Mouse (Mus musculus): ENCODE measurements around the gene Pole2.
A peak's percentile ranks its signal among the peaks of the same experiment; 100 is the strongest.

Pole2 gene

DNA sequence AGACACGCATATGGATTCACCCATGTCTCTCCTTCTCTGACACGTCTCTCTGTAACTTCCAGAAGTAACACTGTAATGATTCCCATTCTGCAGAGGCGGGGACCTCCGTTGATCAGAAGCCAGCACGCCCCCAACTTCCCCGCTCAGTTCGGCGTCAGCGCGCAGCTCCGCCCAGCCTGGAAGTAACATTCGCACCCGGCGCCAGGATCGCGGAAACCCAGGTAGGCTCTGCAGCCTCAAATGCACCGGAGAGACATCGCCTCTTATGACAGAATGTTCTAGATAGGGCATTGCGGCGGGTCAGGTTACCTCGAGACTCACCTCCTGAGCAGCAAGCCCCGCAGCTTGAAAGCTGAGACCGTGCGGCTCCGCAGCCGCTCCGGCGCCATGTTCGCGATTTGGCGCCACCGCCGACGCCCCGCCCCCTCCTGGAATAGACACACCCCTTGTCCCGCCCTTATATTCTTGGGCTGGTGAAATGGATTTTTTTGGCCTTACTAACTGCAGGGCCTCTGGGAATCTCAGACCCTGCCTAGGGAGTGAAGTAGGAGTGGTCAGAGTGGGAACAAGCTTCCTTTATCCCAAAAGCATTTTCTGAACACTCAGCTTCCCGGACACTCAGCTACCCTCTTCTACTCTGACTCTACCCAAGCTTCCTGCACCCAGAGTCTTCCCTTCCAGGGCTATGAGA, at the start of gene Pole2:
TSS of gene Pole2 (minus strand) at position 420 of the 691 bp plus-strand sequence.
- no peak for DNase-seq (ENCODE audit: extremely low read depth, low read depth, low spot score)

- no peak for DNase-seq (ENCODE audit: extremely low read depth, low read depth, low spot score)
Measured at GRCm38 (mm10) chr12:69268956-69269355, 41.0 kb upstream of the Pole2 start.

- no peak for DNase-seq (ENCODE audit: extremely low read depth, low read depth, low spot score)
Measured at GRCm38 (mm10) chr12:69267956-69268632, 40.1 kb upstream of the Pole2 start.

GRCm38 (mm10) chr12:69265031-69265430, 37.0 kb upstream of the Pole2 start:
- DNase-seq (ENCODE audit: extremely low read depth, low read depth, low spot score) = no peak

DNA sequence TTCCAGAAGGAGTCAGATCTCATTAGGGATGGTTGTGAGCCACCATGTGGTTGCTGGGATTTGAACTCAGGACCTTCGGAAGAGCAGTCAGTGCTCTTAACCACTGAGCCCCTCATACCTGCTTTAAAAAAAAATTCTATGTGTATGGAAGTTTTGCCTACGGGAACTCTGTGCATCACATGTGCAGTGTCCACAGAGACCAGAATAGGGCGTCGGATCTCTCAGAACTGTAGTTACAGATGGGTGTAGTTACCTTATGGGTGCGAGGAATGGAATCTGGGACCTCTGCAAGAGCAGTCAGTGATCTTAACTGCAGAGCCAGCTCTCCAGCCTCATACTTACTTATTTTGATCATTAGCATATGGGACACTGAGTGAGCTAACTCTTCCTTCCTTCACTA, 34.3 kb upstream of the Pole2 start:
- DNase-seq (ENCODE audit: extremely low read depth, low read depth, low spot score) = no peak

- no peak for DNase-seq (ENCODE audit: extremely low read depth, low read depth, low spot score)
Measured at GRCm38 (mm10) chr12:69257836-69258235, 29.8 kb upstream of the Pole2 start.

DNA sequence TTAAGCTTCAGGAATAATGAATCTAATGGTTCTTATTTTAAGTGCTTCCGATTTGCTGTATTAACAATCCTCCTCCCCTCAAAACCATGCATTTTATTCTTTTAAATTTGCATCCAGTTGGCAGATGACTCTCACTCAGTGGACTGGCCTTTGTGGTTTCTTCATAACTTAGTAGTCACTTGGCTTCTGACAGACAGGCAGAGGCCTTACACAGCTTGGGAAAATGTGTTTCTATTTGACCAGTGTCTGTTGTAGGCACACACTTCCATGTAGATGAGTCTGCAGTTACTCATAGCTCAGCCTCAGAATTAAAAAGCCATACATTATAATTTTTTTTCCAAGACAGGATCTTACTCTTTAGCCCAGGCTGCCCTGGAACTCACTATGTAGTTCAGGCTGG, 25.8 kb upstream of the Pole2 start:
- DNase-seq (ENCODE audit: extremely low read depth, low read depth, low spot score) = no peak

DNA sequence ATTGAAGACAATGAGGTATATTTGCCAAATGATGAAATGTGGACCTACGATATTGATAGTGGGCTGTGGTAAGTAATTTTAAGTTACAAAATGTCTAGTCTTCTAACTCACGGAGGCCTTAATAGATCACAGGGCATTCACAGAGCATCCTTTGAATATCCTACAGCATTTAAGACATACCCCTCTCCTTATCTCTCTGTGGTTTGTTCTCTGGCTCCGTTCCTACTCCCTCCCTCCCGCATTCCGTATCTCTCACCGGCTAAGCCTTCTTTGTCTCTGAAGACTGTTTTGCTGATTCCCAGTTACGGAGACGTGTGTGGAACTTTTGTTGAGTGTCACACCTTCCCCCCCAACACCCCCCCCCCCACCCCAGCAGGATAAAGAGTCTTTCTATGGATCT, 22.8 kb upstream of the Pole2 start:
- no peak for DNase-seq (ENCODE audit: extremely low read depth, low read depth, low spot score)

DNA sequence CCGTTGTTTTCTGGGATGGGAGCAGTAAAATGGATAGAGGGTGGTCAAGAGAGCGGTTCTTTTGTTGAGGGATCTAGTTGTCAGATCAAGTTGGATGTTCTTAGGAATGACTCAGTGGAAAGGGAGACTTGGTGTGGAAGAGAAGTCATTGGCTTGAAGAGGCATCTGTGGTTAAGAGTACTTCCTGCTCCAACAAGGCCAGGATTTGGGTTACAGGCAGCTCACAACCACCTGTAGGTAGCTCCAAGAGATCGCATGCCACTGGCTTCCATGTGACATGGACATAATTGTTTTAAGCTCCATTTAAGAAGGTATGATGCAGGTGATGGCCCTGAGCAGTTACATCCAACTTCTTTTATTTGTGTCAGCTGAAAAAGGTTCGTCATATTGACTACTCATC, 21.8 kb upstream of the Pole2 start:
- DNase-seq (ENCODE audit: extremely low read depth, low read depth, low spot score) = no peak

DNA sequence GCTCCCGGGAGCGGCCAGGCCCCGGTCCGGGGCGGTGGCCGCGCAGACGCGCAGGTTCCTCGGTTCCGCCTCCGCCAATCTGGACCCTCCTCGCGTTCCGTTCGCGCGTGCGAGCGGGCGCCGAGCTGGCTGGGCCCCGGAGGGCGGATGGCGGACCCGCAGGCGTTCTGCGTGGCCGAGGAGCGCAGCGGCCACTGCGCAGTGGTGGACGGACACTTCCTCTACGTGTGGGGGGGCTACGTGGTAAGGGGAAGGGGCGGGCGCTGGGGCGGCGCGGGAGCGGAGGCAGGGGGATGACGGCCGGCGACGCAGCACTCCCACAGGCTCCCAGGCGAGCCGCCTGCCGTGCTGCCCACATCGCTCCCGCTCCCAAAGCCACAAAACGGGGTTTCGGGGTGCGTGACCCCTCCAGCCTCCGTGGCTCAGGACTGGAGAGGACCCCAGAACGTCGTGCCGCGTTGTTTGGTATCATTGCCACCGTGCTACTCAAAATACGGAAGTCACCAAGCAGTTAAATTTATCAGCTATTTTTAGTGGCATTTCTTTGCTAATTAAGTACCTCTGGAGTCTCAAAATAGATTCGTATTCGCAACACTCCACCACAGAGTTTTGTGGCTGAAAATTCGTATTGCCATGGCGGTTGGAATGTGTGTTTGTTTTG, 13.9 kb upstream of the Pole2 start:
- no peak for DNase-seq (ENCODE audit: extremely low read depth, low read depth, low spot score)

DNA sequence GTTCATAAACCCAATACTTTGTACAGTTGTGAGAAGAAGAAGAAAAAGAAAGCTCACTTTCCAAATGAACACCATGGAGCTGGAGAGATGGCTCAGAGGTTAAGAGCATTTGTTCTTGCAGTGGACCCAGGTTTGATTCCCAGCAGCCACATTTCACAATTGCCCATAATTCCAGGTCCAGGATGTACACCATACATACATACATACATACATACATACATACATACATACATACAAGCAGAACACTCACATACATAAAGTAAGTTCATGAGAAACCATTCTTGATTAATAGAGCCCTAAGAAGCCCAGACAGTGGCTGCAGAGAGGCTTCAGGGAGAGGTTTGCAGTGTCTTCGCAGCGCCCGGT, 13.4 kb upstream of the Pole2 start:
- DNase-seq (ENCODE audit: extremely low read depth, low read depth, low spot score) = no peak

DNA sequence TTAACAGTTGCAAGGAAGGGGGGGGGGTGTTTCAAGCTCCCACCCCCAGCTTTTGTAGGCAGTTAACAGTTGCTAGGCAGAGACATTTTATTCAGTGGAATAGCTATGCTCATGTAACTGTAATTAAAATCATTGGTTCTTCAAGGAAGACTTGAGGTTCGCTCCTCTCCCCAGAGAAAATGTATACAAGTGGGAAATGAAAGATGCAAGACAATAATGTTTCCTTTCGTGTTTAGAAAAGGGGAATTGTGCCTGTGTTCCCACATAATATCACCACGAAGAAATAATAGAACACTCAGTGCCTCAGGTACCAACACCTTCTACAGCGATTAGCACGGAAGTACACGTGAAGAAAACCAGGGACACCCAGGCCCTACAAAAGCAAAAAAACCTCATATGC, 12.9 kb upstream of the Pole2 start, which contains the start of gene Klhdc1:
TSS of gene Klhdc1 (plus strand) at position 301 of the 400 bp plus-strand sequence.
- no peak for DNase-seq (ENCODE audit: extremely low read depth, low read depth, low spot score)

DNA sequence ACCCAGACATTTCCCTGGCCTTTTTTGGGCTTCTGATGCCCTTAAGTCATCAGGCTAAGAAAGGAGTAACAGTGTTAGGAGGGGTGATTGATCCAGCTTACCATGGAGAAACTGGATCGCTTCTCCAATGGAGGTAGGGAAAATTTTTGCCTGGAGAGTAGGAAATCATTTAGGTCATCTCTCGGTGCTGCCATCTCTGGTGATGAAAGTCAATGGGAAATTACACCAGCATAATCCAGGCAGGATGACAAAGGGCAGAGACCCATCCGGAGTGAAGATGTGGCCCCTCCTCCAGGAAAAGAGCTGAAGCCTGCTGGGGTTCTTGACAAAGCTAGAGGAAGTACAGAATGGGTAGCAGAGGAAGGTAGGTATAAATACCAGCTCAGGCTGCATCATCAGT, 10.3 kb upstream of the Pole2 start:
- DNase-seq (ENCODE audit: extremely low read depth, low read depth, low spot score) = no peak

DNA sequence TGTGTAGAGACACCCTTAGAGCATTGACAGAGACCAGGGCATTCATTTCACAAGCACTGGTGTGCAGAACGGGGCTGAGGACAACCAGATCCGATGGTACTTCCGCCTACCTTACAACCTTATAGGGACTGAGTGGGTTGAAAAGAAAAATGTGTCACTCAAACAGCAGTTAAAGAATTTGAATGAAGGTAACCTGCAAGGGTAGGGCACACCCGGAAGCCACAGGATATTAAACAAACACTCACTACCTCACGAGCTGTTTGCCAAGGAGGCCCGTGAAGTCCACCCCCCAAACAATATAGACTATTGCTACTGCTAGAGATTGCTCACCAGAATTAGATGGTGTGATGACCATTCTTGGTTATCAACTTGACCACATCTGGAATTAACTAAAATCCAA, 7.8 kb upstream of the Pole2 start:
- no peak for DNase-seq (ENCODE audit: extremely low read depth, low read depth, low spot score)

GRCm38 (mm10) chr12:69229251-69229650, 1.3 kb upstream of the Pole2 start:
- no peak for DNase-seq (ENCODE audit: extremely low read depth, low read depth, low spot score)

GRCm38 (mm10) chr12:69220613-69221277, 7.2 kb downstream of the Pole2 start:
- DNase-seq (ENCODE audit: extremely low read depth, low read depth, low spot score) = no peak

DNA sequence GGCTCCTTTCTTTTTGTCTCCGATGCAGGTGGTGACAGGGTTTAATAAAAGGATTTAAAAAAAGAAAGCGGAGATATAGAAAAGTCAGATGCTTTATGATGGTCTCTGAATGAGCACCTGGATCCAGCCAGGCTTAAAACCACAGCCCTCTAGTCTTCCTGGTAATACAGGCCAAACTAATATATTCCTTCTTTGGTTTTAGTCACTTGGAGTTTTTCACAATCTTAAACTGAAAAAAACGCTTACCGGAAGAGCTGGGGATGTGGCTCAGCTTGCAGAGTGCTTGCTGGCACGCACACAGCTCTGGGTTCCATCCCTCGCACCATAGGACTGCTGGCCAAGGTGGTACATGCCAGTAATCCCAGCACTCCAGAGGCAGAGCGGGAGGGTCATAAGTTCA, 11.4 kb downstream of the Pole2 start:
- DNase-seq (ENCODE audit: extremely low read depth, low read depth, low spot score) = no peak

DNA sequence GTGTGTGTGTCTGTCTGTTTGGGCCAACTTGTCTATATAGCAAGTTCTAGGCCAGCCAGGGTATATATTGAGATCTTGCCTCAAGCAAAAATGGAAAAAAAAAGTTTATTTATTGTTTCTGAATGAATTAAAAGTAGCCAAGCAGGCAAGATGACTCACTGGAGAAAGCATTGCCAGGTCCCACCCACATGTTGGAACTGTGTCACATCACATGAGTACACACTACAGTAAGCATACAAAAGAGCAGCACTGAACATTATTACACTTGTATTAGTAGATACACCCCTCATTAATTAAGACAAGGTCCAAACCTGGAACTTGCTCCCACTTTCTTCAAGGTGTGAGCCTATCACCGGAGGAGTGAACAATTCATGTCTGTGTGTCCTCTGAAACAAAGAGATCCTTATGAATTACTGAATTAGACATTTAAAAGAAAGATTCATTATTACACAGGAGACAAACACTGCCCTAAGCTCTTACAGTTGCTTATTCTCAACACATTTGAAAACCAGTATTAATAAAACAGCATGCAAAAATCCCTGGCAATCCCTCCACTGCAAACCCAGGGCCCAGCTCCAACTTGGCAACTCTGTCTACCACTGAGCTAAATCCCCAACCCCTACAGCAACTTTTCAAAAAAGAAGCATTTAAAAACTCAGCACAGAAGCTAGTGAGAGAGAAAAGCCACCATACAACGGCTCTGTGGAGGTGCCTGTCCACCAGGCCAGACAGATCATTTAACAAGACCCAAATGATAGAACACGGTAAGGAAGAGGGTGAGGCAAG, 12.8 kb downstream of the Pole2 start:
- DNase-seq (ENCODE audit: extremely low read depth, low read depth, low spot score) = peak; percentile 87

DNA sequence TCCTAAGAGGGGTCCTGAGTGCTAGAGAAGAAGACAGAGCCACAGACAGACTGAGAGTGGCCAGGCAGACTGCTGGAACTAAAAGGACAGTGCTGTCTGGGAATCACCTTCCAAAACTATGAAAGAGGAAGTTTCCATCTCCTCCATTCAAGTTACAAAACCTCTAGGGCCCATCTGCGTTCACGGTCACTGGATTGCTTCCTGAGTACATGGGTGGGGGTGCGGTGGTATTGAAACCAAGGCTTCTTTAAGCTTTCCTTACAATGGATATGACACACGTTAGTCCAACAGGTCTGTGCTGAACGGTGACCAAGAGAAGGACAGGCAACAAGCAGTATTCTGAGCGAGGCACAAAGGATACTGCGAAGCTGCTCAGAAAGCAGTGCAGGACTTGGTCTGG, 13.6 kb downstream of the Pole2 start:
- DNase-seq (ENCODE audit: extremely low read depth, low read depth, low spot score) = no peak

DNA sequence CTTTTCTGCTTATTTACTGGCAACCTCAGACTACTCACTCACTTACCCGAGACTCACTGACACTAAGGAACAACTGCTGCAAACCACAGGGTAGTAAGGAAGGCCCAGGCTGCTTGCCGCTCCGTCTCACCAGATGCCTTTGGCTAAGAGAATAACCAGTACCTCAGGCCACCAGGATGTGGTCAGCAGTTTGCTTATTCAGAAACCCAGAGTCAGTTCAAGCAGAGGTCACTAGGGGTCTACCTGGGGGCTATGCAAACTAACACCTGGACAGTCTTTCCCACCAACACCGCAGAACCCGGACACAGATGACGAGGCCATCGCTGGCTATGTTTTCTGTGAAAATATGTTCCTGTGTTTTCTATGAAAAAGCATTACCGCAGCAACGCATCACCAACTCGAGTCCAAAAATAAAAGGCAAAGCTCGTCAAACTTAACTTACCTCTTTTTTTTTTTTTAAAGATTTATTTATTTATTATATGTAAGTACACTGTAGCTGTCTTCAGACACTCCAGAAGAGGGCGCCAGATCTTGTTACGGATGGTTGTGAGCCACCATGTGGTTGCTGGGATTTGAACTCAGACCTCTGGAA, 14.7 kb downstream of the Pole2 start:
- no peak for DNase-seq (ENCODE audit: extremely low read depth, low read depth, low spot score)

DNA sequence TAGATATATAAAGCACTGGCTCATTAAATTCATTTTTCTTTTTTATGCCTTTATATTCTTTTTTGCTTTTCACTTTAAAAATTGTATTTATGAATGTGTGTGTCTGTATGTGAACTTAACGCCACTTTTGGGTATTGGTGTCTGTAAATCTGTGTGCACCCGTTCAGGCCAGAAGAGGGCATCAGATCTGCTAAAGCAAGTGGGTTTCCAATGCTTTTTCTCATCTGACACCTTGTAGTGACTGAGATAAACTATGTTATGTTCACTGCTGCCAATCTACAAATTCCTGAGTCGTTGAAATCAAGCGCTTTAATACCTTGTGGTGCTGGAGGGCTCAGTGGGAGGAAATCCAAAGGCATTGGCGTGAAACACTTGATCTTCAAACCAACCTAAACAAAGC, 16.9 kb downstream of the Pole2 start:
- no peak for DNase-seq (ENCODE audit: extremely low read depth, low read depth, low spot score)

Data from fat pad, adult 2 months (tissue).